Comparison of ENCODE assay signal across 9 mouse cellular contexts in genomic region chr5:54154503-54155226, GRCm38 (mm10).
DNase-seq lines count a peak whose midpoint lies in the region; ATAC-seq and TF ChIP-seq lines count a peak whose summit lies in the region.
"Had no signal": no experiment of that assay in that cellular context is flagged by ENCODE, and none has a peak within 500 bp of the region (broad histone marks: within the 10 kb centered on the region; RNA-seq: fewer than 3 reads in every experiment).

No protein-coding gene starts in this region.

- no peaks in the 10 kb centered on the region for H3K4me1 ChIP-seq in limb, embryonic 11.5 days (ENCODE audit: control insufficient read depth, insufficient read depth, low read length)
- H3K4me1 ChIP-seq in limb, embryonic 10.5 days = peaks cover 34% of the 10 kb centered on the region
- H3K4me1 ChIP-seq in forebrain, embryonic 11.5 days (replicated peaks; ENCODE audit: control insufficient read depth, insufficient read depth, low read length) = no peaks in the 10 kb centered on the region
- peaks cover 7% of the 10 kb centered on the region; the same call in 1 of the 2 replicates for H3K4me1 ChIP-seq in hindbrain, postnatal 0 days (ENCODE audit: insufficient read depth, low read length)
- peaks cover 10% of the 10 kb centered on the region for H3K4me1 ChIP-seq in lung, embryonic 16.5 days (replicated peaks; ENCODE audit: control insufficient read depth, insufficient read depth, low read length)

- peak; percentile 74 for TF ChIP-seq CTCF in hindbrain, postnatal 0 days (IDR thresholded peaks at IDR 0.05; ENCODE audit: low read depth)

- DNase-seq in limb, embryonic 11.5 days (ENCODE audit: low spot score) = peak; percentile 45
- DNase-seq in limb, embryonic 10.5 days (ENCODE audit: low spot score) = no peak
- peak; percentile 71 for DNase-seq in adipocyte (ENCODE audit: low spot score)
- DNase-seq in forebrain, embryonic 11.5 days (ENCODE audit: low spot score) = peak; percentile 58
- peak; percentile 89 for DNase-seq in hindbrain, postnatal 0 days (ENCODE audit: low spot score)
- peak; percentile 54 to 63 for DNase-seq in right cerebral cortex, adult 2 months (ENCODE audit: low spot score in 2 of 2)
- no peak for DNase-seq in adrenal gland, adult 18-20 months (ENCODE audit: low spot score in 2 of 2)

- no peak overlapping the region for H3K9ac ChIP-seq in limb, embryonic 11.5 days (ENCODE audit: low read length)
- no peak overlapping the region for H3K9ac ChIP-seq in forebrain, embryonic 11.5 days (ENCODE audit: low read length)
- H3K9ac ChIP-seq in hindbrain, postnatal 0 days (replicated peaks; ENCODE audit: low read length) = peak overlapping the region; percentile 18; the same call in 1 of the 2 replicates
- H3K9ac ChIP-seq in lung, embryonic 16.5 days (ENCODE audit: low read length) = no peak overlapping the region

- no peaks in the 10 kb centered on the region for H3K9me3 ChIP-seq in limb, embryonic 11.5 days (ENCODE audit: control insufficient read depth, low read length)
- no peaks in the 10 kb centered on the region for H3K9me3 ChIP-seq in limb, embryonic 10.5 days (replicated peaks)
- H3K9me3 ChIP-seq in forebrain, embryonic 11.5 days (ENCODE audit: control insufficient read depth, low read length) = no peaks in the 10 kb centered on the region
- H3K9me3 ChIP-seq in hindbrain, postnatal 0 days (ENCODE audit: low read length) = no peaks in the 10 kb centered on the region
- H3K9me3 ChIP-seq in lung, embryonic 16.5 days (ENCODE audit: control insufficient read depth, low read length) = no peaks in the 10 kb centered on the region

- H3K4me2 ChIP-seq in limb, embryonic 11.5 days (ENCODE audit: low read depth, severe bottlenecking) = no peak overlapping the region
- peak overlapping the region; percentile 39 for H3K4me2 ChIP-seq in forebrain, embryonic 11.5 days (ENCODE audit: low read depth, low read length, severe bottlenecking)
- H3K4me2 ChIP-seq in hindbrain, postnatal 0 days (ENCODE audit: low read depth, low read length) = peak overlapping the region; percentile 56
- H3K4me2 ChIP-seq in lung, embryonic 16.5 days (ENCODE audit: low read depth, low read length) = peak overlapping the region; percentile 45

- H3K4me3 ChIP-seq in limb, embryonic 11.5 days (ENCODE audit: low read depth, low read length) = no peak overlapping the region
- H3K4me3 ChIP-seq in limb, embryonic 10.5 days = no peak overlapping the region
- H3K4me3 ChIP-seq in forebrain, embryonic 11.5 days (ENCODE audit: low read depth, low read length) = peak overlapping the region; percentile 15; the same call in 1 of the 2 replicates
- H3K4me3 ChIP-seq in hindbrain, postnatal 0 days (ENCODE audit: low read length) = peak overlapping the region; percentile 26
- H3K4me3 ChIP-seq in lung, embryonic 16.5 days (ENCODE audit: low read length) = peak overlapping the region; percentile 15; the same call in 1 of the 2 replicates
- H3K4me3 ChIP-seq: erythroblast, embryonic 14.5 days had no signal

- no peaks in the 10 kb centered on the region for H3K27me3 ChIP-seq in limb, embryonic 11.5 days (ENCODE audit: control insufficient read depth, insufficient read depth, low read length)
- peaks cover 10% of the 10 kb centered on the region for H3K27me3 ChIP-seq in limb, embryonic 10.5 days (ENCODE audit: low read depth, poor library complexity, severe bottlenecking)
- H3K27me3 ChIP-seq in forebrain, embryonic 11.5 days (ENCODE audit: control insufficient read depth, insufficient read depth, low read length) = no peaks in the 10 kb centered on the region
- H3K27me3 ChIP-seq in hindbrain, postnatal 0 days (ENCODE audit: insufficient read depth, low read length) = no peaks in the 10 kb centered on the region
- no peaks in the 10 kb centered on the region for H3K27me3 ChIP-seq in lung, embryonic 16.5 days (ENCODE audit: control insufficient read depth, insufficient read depth, low read depth, low read length)

- ATAC-seq in limb, embryonic 11.5 days (ENCODE audit: insufficient number of reproducible peaks, low FRiP score, low TSS enrichment, low read depth) = no peak
- peak; percentile 11 for ATAC-seq in forebrain, embryonic 11.5 days (replicated peaks; ENCODE audit: low FRiP score)
- peak; percentile 62 for ATAC-seq in hindbrain, postnatal 0 days
- no peak for ATAC-seq in lung, embryonic 16.5 days (ENCODE audit: low read depth)

- no peaks in the 10 kb centered on the region for H3K36me3 ChIP-seq in limb, embryonic 11.5 days (ENCODE audit: control insufficient read depth, insufficient read depth, low read length)
- no peaks in the 10 kb centered on the region for H3K36me3 ChIP-seq in limb, embryonic 10.5 days
- H3K36me3 ChIP-seq in forebrain, embryonic 11.5 days (ENCODE audit: control insufficient read depth, insufficient read depth, low read length) = no peaks in the 10 kb centered on the region
- H3K36me3 ChIP-seq in hindbrain, postnatal 0 days (ENCODE audit: insufficient read depth, low read length) = no peaks in the 10 kb centered on the region
- H3K36me3 ChIP-seq in lung, embryonic 16.5 days (ENCODE audit: control insufficient read depth, insufficient read depth, low read length) = no peaks in the 10 kb centered on the region

- no peak overlapping the region for H3K27ac ChIP-seq in limb, embryonic 11.5 days (replicated peaks; ENCODE audit: low read depth, low read length)
- H3K27ac ChIP-seq in limb, embryonic 10.5 days = no peak overlapping the region
- H3K27ac ChIP-seq in forebrain, embryonic 11.5 days (ENCODE audit: low read depth, low read length) = no peak overlapping the region
- no peak overlapping the region; the same call in 1 of the 2 replicates for H3K27ac ChIP-seq in hindbrain, postnatal 0 days
- no peak overlapping the region for H3K27ac ChIP-seq in lung, embryonic 16.5 days (ENCODE audit: low read length)

- WGBS in limb, embryonic 11.5 days = 26% methylated on average over 13 of the region's 13 CpGs
- WGBS in limb, embryonic 10.5 days = 34% methylated on average over 13 of the region's 13 CpGs
- 23% methylated on average over 13 of the region's 13 CpGs for WGBS in forebrain, embryonic 11.5 days
- 19% methylated on average over 13 of the region's 13 CpGs for WGBS in hindbrain, postnatal 0 days
- whole genome bisulfite sequencing in lung, embryonic 16.5 days = 23% methylated on average over 13 of the region's 13 CpGs

Comparison
In these comparisons a context has a peak if more than half of its experiments do, and no peak if none do; other contexts are left out.
1. DNase-seq: peak in limb, embryonic 11.5 days (single experiment), adipocyte (single experiment), forebrain, embryonic 11.5 days (single experiment), hindbrain, postnatal 0 days (single experiment) and right cerebral cortex, adult 2 months (2 of 2); none in limb, embryonic 10.5 days (single experiment) and adrenal gland, adult 18-20 months (0 of 2).
2. ATAC-seq: peak in forebrain, embryonic 11.5 days (single experiment) and hindbrain, postnatal 0 days (single experiment); none in limb, embryonic 11.5 days (single experiment) and lung, embryonic 16.5 days (single experiment).
3. H3K4me3 ChIP-seq: peak in forebrain, embryonic 11.5 days (single experiment), hindbrain, postnatal 0 days (single experiment) and lung, embryonic 16.5 days (single experiment); none in limb, embryonic 11.5 days (single experiment) and limb, embryonic 10.5 days (single experiment).